Mouse (Mus musculus): ENCODE measurements around the gene Asic2. TPM values are rescaled to one million over a fixed set of nuclear protein-coding genes. Genes with fewer than 3 reads are reported as not detected.
"Not testable (repeated sequence)": the region's sequence is repeated elsewhere in the genome, so short reads cannot be mapped to it uniquely, and the experiment has no call there.

Asic2 gene
- polyA plus RNA-seq, 2 experiments = 0.01 to 0.04 TPM

DNA sequence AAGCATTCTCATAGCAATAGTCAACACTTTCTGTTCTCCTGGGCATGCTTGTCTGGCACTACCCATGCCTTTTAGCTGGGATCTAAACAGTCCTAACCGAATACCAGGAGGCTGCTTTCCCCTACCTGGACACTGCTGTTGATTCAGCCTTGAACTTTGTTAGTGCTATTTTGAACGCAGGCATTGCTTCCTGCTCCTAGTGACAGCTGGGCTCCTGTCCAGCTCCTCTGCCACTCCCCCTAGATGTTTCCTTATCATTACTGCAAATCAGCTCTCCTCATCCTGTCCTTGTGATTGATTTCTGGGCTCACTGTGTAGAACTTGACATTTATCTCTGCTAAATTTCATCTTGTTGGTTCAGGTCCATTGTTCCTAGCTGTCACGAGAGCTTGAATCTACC, 605.8 kb downstream of the Asic2 start:
- Histone ChIP-seq H3K4me3 (ENCODE audit: insufficient read depth in 1 of 2, low read depth in 2 of 2, low read length in 2 of 2) (no peak overlapping the region), H3K27me3 (ENCODE audit: control insufficient read depth, insufficient read depth, low read length) (no peaks in the 10 kb centered on the region), H3K27ac (no peak overlapping the region), H3K36me3 (replicated peaks; ENCODE audit: control insufficient read depth, insufficient read depth, low read depth) (no peaks in the 10 kb centered on the region), H3K4me2 (ENCODE audit: low read depth) (no peak overlapping the region), H3K9ac (replicated peaks) (no peak overlapping the region), H3K4me1 (replicated peaks; ENCODE audit: control insufficient read depth in 2 of 2, insufficient read depth in 2 of 2, low read length in 1 of 2) (no peaks in the 10 kb centered on the region), H3K9me3 (ENCODE audit: control insufficient read depth, low read length) (no peaks in the 10 kb centered on the region; the same call in 1 of the 2 replicates)
- TF ChIP-seq EP300 (IDR thresholded peaks at IDR 0.05; ENCODE audit: low read depth) (no peak), CTCF (IDR thresholded peaks at IDR 0.05; ENCODE audit: low read depth) (no peak)
- ATAC-seq (ENCODE audit: insufficient read depth) = no peak
- DNase-seq (ENCODE audit: low read depth in 3 of 3, low spot score in 3 of 3) = no peak
- WGBS (ENCODE audit: insufficient replicate concordance) = 25% methylated on average over 3 of the region's 3 CpGs

DNA sequence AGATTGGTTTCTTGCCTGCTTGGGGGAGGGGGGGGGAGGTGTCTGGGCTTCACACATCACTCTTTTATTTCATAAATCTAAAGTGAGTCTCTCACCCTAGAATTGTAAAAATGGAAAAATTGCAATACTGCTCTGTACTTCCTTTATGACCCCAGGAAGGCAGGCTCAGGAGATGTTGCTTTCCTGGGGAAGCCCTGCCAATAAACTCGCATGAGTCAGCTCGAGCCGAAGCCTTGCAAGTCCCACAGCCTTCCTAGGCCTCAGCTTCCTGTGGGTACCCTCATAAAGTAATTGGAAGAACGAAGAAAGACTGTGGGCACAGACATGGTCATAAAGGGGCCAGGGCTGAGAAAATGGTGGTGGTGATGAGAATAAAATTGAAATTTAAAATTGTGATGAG, 607.2 kb downstream of the Asic2 start:
- no peak overlapping the region for H3K4me3 ChIP-seq (ENCODE audit: insufficient read depth in 1 of 2, low read depth in 2 of 2, low read length in 2 of 2)
- H3K9me3 ChIP-seq (ENCODE audit: control insufficient read depth, low read length) = no peaks in the 10 kb centered on the region; the same call in 1 of the 2 replicates
- H3K9ac ChIP-seq (replicated peaks) = no peak overlapping the region
- no peaks in the 10 kb centered on the region for H3K4me1 ChIP-seq (replicated peaks; ENCODE audit: control insufficient read depth in 2 of 2, insufficient read depth in 2 of 2, low read length in 1 of 2)
- TF ChIP-seq CTCF (IDR thresholded peaks at IDR 0.05; ENCODE audit: low read depth) (no peak), EP300 (IDR thresholded peaks at IDR 0.05; ENCODE audit: low read depth) (no peak)
- no peaks in the 10 kb centered on the region for H3K36me3 ChIP-seq (replicated peaks; ENCODE audit: control insufficient read depth, insufficient read depth, low read depth)
- DNase-seq (ENCODE audit: low read depth in 3 of 3, low spot score in 3 of 3) = no peak
- no peaks in the 10 kb centered on the region for H3K27me3 ChIP-seq (ENCODE audit: control insufficient read depth, insufficient read depth, low read length)
- no peak overlapping the region for H3K4me2 ChIP-seq (ENCODE audit: low read depth)
- no peak overlapping the region for H3K27ac ChIP-seq
- ATAC-seq (ENCODE audit: insufficient read depth) = no peak
- WGBS (ENCODE audit: insufficient replicate concordance) = 27% methylated on average over 4 of the region's 4 CpGs

DNA sequence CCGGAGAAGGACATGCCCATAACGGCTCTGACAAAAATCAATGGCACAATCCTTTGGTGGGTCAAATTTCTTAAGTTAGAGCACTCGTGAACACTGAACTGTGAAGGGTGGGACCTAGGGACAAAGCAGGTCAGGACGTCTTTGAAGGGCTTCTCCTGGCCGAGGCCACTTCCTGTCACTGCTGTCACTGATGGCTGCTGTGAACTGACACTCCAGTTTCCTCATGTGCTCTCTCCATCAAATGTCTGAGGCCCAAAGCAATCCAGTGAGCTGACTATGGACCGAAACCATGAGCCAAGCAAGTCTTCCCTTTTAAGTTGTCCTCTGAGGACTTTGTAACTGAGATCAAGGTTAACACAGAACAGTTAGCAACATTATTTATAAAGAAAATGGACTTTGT, 617.8 kb downstream of the Asic2 start:
- H3K4me2 ChIP-seq (ENCODE audit: low read depth); H3K27ac ChIP-seq; H3K4me3 ChIP-seq (ENCODE audit: insufficient read depth in 1 of 2, low read depth in 2 of 2, low read length in 2 of 2); H3K4me1 ChIP-seq (replicated peaks; ENCODE audit: control insufficient read depth in 2 of 2, insufficient read depth in 2 of 2, low read length in 1 of 2); H3K9me3 ChIP-seq (ENCODE audit: control insufficient read depth, low read length); ATAC-seq (ENCODE audit: insufficient read depth); H3K36me3 ChIP-seq (replicated peaks; ENCODE audit: control insufficient read depth, insufficient read depth, low read depth); H3K9ac ChIP-seq (replicated peaks); DNase-seq (ENCODE audit: low read depth in 3 of 3, low spot score in 3 of 3); H3K27me3 ChIP-seq (ENCODE audit: control insufficient read depth, insufficient read depth, low read length): not testable (repeated sequence)
- WGBS (ENCODE audit: insufficient replicate concordance) = 47% methylated on average over 3 of the region's 6 CpGs

DNA sequence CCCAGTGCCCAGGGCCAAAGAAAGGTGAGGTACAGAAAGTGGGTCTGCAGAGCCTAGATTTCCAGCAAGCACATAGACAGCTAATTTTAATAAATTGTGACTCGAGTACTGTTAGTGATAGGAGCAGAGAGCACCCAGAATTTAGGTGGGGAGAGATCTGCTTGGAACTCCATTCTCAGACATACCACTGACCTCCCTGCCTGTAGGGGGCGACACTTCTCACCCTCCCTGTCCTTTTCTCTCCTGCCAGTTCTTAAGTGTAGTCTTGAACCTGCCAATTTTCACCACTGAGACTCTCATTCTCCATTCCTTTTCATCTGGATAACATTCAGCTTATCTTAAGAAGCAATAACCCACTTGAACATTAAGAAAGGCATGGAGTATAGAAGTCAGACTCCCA, 636.3 kb downstream of the Asic2 start:
- no peak for ATAC-seq (ENCODE audit: insufficient read depth)
- H3K4me2 ChIP-seq (ENCODE audit: low read depth) = no peak overlapping the region
- no peaks in the 10 kb centered on the region for H3K36me3 ChIP-seq (replicated peaks; ENCODE audit: control insufficient read depth, insufficient read depth, low read depth)
- TF ChIP-seq CTCF (IDR thresholded peaks at IDR 0.05; ENCODE audit: low read depth) = no peak
- no peak for TF ChIP-seq EP300 (IDR thresholded peaks at IDR 0.05; ENCODE audit: low read depth)
- H3K27me3 ChIP-seq (ENCODE audit: control insufficient read depth, insufficient read depth, low read length) = no peaks in the 10 kb centered on the region
- no peaks in the 10 kb centered on the region for H3K9me3 ChIP-seq (ENCODE audit: control insufficient read depth, low read length)
- no peak for DNase-seq (ENCODE audit: low read depth in 3 of 3, low spot score in 3 of 3)
- no peak overlapping the region for H3K9ac ChIP-seq (replicated peaks)
- WGBS (ENCODE audit: insufficient replicate concordance) = 31% methylated on average over 2 of the region's 2 CpGs
- H3K4me1 ChIP-seq (replicated peaks; ENCODE audit: control insufficient read depth in 2 of 2, insufficient read depth in 2 of 2, low read length in 1 of 2) = no peaks in the 10 kb centered on the region
- no peak overlapping the region for H3K4me3 ChIP-seq (ENCODE audit: insufficient read depth in 1 of 2, low read depth in 2 of 2, low read length in 2 of 2)
- H3K27ac ChIP-seq = no peak overlapping the region

DNA sequence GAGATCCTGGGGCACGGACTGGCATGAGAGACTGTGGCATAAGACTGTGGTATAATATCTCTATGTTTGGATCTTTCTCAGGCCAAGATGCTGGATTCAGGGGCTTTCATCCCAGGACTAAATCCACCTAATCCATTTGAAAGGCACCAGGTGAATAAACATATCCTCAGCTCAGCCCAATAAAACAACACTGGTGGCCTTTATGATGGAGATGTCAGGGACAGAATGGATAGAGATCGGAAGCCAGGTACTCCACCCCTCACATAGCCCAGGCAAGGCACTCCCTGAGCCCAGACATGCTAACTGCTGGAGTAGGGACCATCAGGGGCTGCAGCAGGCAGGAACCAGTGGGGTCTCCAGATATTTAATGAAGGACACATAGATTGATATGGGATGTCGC, 637.3 kb downstream of the Asic2 start:
- no peaks in the 10 kb centered on the region for H3K36me3 ChIP-seq (replicated peaks; ENCODE audit: control insufficient read depth, insufficient read depth, low read depth)
- no peaks in the 10 kb centered on the region for H3K27me3 ChIP-seq (ENCODE audit: control insufficient read depth, insufficient read depth, low read length)
- no peaks in the 10 kb centered on the region for H3K9me3 ChIP-seq (ENCODE audit: control insufficient read depth, low read length)
- no peak overlapping the region for H3K4me2 ChIP-seq (ENCODE audit: low read depth)
- ATAC-seq (ENCODE audit: insufficient read depth) (no peak), DNase-seq (ENCODE audit: low read depth in 3 of 3, low spot score in 3 of 3) (no peak)
- TF ChIP-seq CTCF (IDR thresholded peaks at IDR 0.05; ENCODE audit: low read depth) (no peak), EP300 (IDR thresholded peaks at IDR 0.05; ENCODE audit: low read depth) (no peak)
- no peak overlapping the region for H3K9ac ChIP-seq (replicated peaks)
- no peaks in the 10 kb centered on the region for H3K4me1 ChIP-seq (replicated peaks; ENCODE audit: control insufficient read depth in 2 of 2, insufficient read depth in 2 of 2, low read length in 1 of 2)
- no peak overlapping the region for H3K4me3 ChIP-seq (ENCODE audit: insufficient read depth in 1 of 2, low read depth in 2 of 2, low read length in 2 of 2)
- WGBS (ENCODE audit: insufficient replicate concordance) = 71% methylated on average over 3 of the region's 3 CpGs
- no peak overlapping the region for H3K27ac ChIP-seq

DNA sequence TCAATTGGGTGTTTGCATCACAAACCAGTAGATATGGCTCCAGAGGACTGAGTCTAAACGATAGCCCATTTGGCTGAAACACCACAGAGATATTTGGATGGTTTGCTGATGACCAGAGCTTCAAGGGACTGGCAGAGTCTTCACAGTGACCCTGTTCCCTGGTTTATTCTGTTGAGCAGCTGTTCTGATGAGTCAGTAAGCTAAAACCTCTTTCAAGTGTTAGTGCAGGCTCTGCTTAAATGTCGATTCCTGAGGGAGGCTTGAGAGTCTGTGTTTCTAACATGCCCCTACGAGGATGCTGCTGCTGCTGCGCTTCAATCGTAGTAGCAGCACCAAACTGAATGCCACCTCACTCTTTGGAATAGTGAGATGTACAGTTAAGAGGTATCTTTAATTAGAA, 640.2 kb downstream of the Asic2 start:
- H3K9me3 ChIP-seq (ENCODE audit: control insufficient read depth, low read length) = no peaks in the 10 kb centered on the region
- no peak overlapping the region for H3K4me2 ChIP-seq (ENCODE audit: low read depth)
- no peak overlapping the region for H3K4me3 ChIP-seq (ENCODE audit: insufficient read depth in 1 of 2, low read depth in 2 of 2, low read length in 2 of 2)
- H3K27ac ChIP-seq = no peak overlapping the region
- H3K9ac ChIP-seq (replicated peaks) = no peak overlapping the region
- H3K27me3 ChIP-seq (ENCODE audit: control insufficient read depth, insufficient read depth, low read length) = no peaks in the 10 kb centered on the region
- no peaks in the 10 kb centered on the region for H3K4me1 ChIP-seq (replicated peaks; ENCODE audit: control insufficient read depth in 2 of 2, insufficient read depth in 2 of 2, low read length in 1 of 2)
- ATAC-seq (ENCODE audit: insufficient read depth) (no peak), DNase-seq (ENCODE audit: low read depth in 3 of 3, low spot score in 3 of 3) (no peak)
- TF ChIP-seq CTCF (IDR thresholded peaks at IDR 0.05; ENCODE audit: low read depth) (no peak), EP300 (IDR thresholded peaks at IDR 0.05; ENCODE audit: low read depth) (no peak)
- no peaks in the 10 kb centered on the region for H3K36me3 ChIP-seq (replicated peaks; ENCODE audit: control insufficient read depth, insufficient read depth, low read depth)
- 51% methylated on average over 5 of the region's 5 CpGs for WGBS (ENCODE audit: insufficient replicate concordance)
